Mouse (Mus musculus) thymus, adult 2 months (tissue): ENCODE measurements around the gene Dnpep. TPM values are rescaled to one million over a fixed set of nuclear protein-coding genes. Genes with fewer than 3 reads are reported as not detected.
A peak's percentile ranks its signal among the peaks of the same experiment; 100 is the strongest.

Experiments used
- DNase-seq: peaks from one replicate; pipeline ENCODE4 v3.0.0; 2021
- H3K27ac ChIP-seq: fragments of 200-500 bp; 2 replicates; pipeline ENCODE4 v1.5.1; 2012; ENCODE audit warnings: low read length, control low read depth; ENCODE audit not compliant: control insufficient read depth, insufficient read depth
- H3K27me3 ChIP-seq: fragments of 200-500 bp; 2 replicates; pipeline ENCODE4 v1.6.1; 2012; ENCODE audit warnings: mild to moderate bottlenecking, low read length, moderate library complexity, mixed read lengths; ENCODE audit not compliant: control insufficient read depth, insufficient read depth
- H3K36me3 ChIP-seq: fragments of 200-500 bp; 2 replicates; pipeline ENCODE4 v1.6.1; 2012; ENCODE audit warnings: mild to moderate bottlenecking, low read length, moderate library complexity; ENCODE audit not compliant: control insufficient read depth, insufficient read depth
- H3K4me1 ChIP-seq: fragments of 200-500 bp; replicated peaks from 2 replicates; pipeline ENCODE4 v1.6.1; 2012; ENCODE audit warnings: low read length; ENCODE audit not compliant: control insufficient read depth, insufficient read depth
- H3K4me3 ChIP-seq: fragments of 200-500 bp; 2 replicates; pipeline ENCODE4 v1.5.1; 2012; ENCODE audit warnings: mild to moderate bottlenecking, low read length, control low read depth, moderate library complexity; ENCODE audit not compliant: control insufficient read depth, insufficient read depth
- CTCF ChIP-seq: fragments of 200-500 bp; IDR thresholded peaks from 2 replicates; pipeline ENCODE4 v1.5.1; 2012; ENCODE audit warnings: mild to moderate bottlenecking, control low read depth, low read length, moderate library complexity, borderline replicate concordance; ENCODE audit not compliant: control insufficient read depth, poor library complexity, insufficient read depth; ENCODE audit errors: extremely low read depth
- POLR2A ChIP-seq: fragments of 200-500 bp; IDR thresholded peaks from 2 replicates; pipeline ENCODE4 v1.6.1; 2012; ENCODE audit warnings: mild to moderate bottlenecking, low read length, control low read depth, moderate library complexity; ENCODE audit not compliant: control insufficient read depth, poor library complexity, insufficient read depth; ENCODE audit errors: extremely low read depth
- WGBS: fragments of 180-500 bp; shearing (Covaris S2); methylation state at CpG from one replicate; pipeline ENCODE4 v1.1.7; 2018; 5-methylcytosine and 5-hydroxymethylcytosine counted together
- polyA plus RNA-seq: library from polyadenylated mRNA; depleted of rRNA; stranded (reverse); fragments of >200 nt; gene quantifications from 2 replicates; pipeline ENCODE4 v1.2.3, GENCODE M21; 2012; rRNA removed

The Dnpep gene
- 112 and 132 TPM in 2 replicates for polyA plus RNA-seq

GRCm38 (mm10) chr1:75317241-75318201, at the start of gene Dnpep:
Dnpep (minus strand) TSS chr1:75317990.
- TF ChIP-seq CTCF, result peak; percentile 93
- TF ChIP-seq POLR2A, result peak; percentile 64; the same call in 1 of the 2 replicates
- no peaks in the 10 kb centered on the region for H3K36me3 ChIP-seq
- H3K27ac ChIP-seq, result peak within 1 kb of the TSS; percentile 69
- H3K4me1 ChIP-seq, result peaks cover 8% of the 10 kb centered on the region
- DNase-seq, result peak; percentile 100
- no peaks in the 10 kb centered on the region for H3K27me3 ChIP-seq
- peak within 1 kb of the TSS; percentile 68 for H3K4me3 ChIP-seq
- WGBS, result under 1% methylated on average over 91 of the region's 92 CpGs

GRCm38 (mm10) chr1:75365510-75366137, 47.8 kb upstream of the Dnpep start:
- no peaks in the 10 kb centered on the region for H3K4me1 ChIP-seq
- no peak overlapping the region for H3K27ac ChIP-seq
- no peaks in the 10 kb centered on the region; the same call in 1 of the 2 replicates for H3K27me3 ChIP-seq
- TF ChIP-seq CTCF (no peak), POLR2A (no peak)
- 87% methylated on average over 14 of the region's 14 CpGs for WGBS
- no peak for DNase-seq
- no peak overlapping the region for H3K4me3 ChIP-seq
- H3K36me3 ChIP-seq, result no peaks in the 10 kb centered on the region

- 68% methylated on average over 3 of the region's 3 CpGs for WGBS
- DNase-seq, result no peak
- H3K4me3 ChIP-seq, result no peak overlapping the region
- H3K36me3 ChIP-seq, result no peaks in the 10 kb centered on the region
- TF ChIP-seq POLR2A (no peak), CTCF (no peak)
- no peaks in the 10 kb centered on the region for H3K4me1 ChIP-seq
- H3K27me3 ChIP-seq, result peaks cover 7% of the 10 kb centered on the region; the same call in 1 of the 2 replicates
- no peak overlapping the region for H3K27ac ChIP-seq
Measured at GRCm38 (mm10) chr1:75363868-75364267, 46.1 kb upstream of the Dnpep start.

GRCm38 (mm10) chr1:75361750-75362149, 44.0 kb upstream of the Dnpep start:
- Histone ChIP-seq H3K27me3 (peaks cover 7% of the 10 kb centered on the region; the same call in 1 of the 2 replicates), H3K4me3 (no peak overlapping the region), H3K27ac (no peak overlapping the region), H3K36me3 (no peaks in the 10 kb centered on the region), H3K4me1 (no peaks in the 10 kb centered on the region)
- no peak for DNase-seq
- 32% methylated on average over 4 of the region's 4 CpGs for WGBS
- no peak for TF ChIP-seq POLR2A
- TF ChIP-seq CTCF, result no peak

GRCm38 (mm10) chr1:75361123-75361522, 43.3 kb upstream of the Dnpep start:
- Histone ChIP-seq H3K4me1 (no peaks in the 10 kb centered on the region), H3K27ac (no peak overlapping the region), H3K27me3 (peaks cover 7% of the 10 kb centered on the region; the same call in 1 of the 2 replicates), H3K36me3 (no peaks in the 10 kb centered on the region), H3K4me3 (no peak overlapping the region)
- WGBS, result 65% methylated on average over 4 of the region's 4 CpGs
- TF ChIP-seq CTCF, result no peak
- no peak for TF ChIP-seq POLR2A
- no peak for DNase-seq
